Mouse (Mus musculus) erythroblast, embryonic 14.5 days (primary cell): ENCODE measurements around the gene Cep72.

Experiments
- GATA1 ChIP-seq: IDR thresholded peaks from 2 replicates; pipeline ENCODE4 v1.6.1; 2012; ENCODE audit warnings: low read length, inconsistent platforms, mixed read lengths
- TAL1 ChIP-seq: IDR thresholded peaks from 3 replicates; pipeline ENCODE4 v1.6.1; 2012; ENCODE audit warnings: low read length, inconsistent platforms, mixed read lengths

DNA sequence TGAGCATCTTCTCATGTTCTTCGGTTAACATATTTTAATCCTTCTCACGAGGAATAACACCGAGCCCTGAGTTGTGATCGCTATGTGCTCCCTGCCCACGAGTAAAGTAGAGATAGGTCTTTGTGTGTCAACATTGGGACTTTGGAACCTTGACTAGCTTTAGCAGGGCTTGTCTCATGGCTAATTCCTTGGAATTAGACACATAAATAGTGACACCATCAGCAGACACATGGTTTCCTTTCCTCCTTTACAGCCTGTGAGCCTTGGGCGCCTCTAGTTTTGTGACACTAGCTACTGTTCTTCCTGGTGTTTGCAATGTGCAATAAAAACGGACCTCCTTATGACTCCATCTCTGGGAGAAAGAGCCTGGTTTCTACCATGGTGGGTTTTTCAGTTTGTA lies 11.3 kb upstream of the Cep72 start:
- TF ChIP-seq GATA1 = no peak
- TF ChIP-seq TAL1 = no peak
